Mouse (Mus musculus) limb, embryonic 15.5 days (tissue): ENCODE results near the gene Prpf6. TPM values are rescaled to one million over a fixed set of nuclear protein-coding genes. Genes with fewer than 3 reads are reported as not detected.

Experiments used
- ATAC-seq: fragments of 200-750 bp; cut with Nextera tagmentation; 2 replicates; pipeline ENCODE4 v1.8.0; 2017; ENCODE audit warnings: low read depth, moderate TSS enrichment; ENCODE audit not compliant: insufficient number of reproducible peaks, low FRiP score, low TSS enrichment
- H3K27ac ChIP-seq: fragments of 300-500 bp; sonication (generic); 2 replicates; pipeline ENCODE4 v1.5.1; 2015; ENCODE audit warnings: moderate library complexity, mild to moderate bottlenecking, inconsistent platforms
- H3K27me3 ChIP-seq: fragments of 300-500 bp; sonication (generic); 2 replicates; pipeline ENCODE4 v1.6.1; 2015; ENCODE audit warnings: inconsistent platforms
- H3K36me3 ChIP-seq: fragments of 300-500 bp; sonication (generic); 2 replicates; pipeline ENCODE4 v1.6.1; 2015; ENCODE audit warnings: inconsistent platforms
- H3K4me1 ChIP-seq: fragments of 300-500 bp; sonication (generic); 2 replicates; pipeline ENCODE4 v1.6.1; 2015; ENCODE audit warnings: inconsistent platforms
- H3K4me2 ChIP-seq: fragments of 300-500 bp; sonication (generic); 2 replicates; pipeline ENCODE4 v1.6.1; 2015; ENCODE audit warnings: mild to moderate bottlenecking, inconsistent platforms
- H3K4me3 ChIP-seq: fragments of 300-500 bp; sonication (generic); 2 replicates; pipeline ENCODE4 v1.5.1; 2015; ENCODE audit warnings: mild to moderate bottlenecking, inconsistent platforms
- H3K9ac ChIP-seq: fragments of 300-500 bp; sonication (generic); 2 replicates; pipeline ENCODE4 v1.6.1; 2015; ENCODE audit warnings: inconsistent platforms
- H3K9me3 ChIP-seq: fragments of 300-500 bp; sonication (generic); 2 replicates; pipeline ENCODE4 v1.6.1; 2016; ENCODE audit warnings: inconsistent platforms
- WGBS: fragments of 180-500 bp; shearing (Covaris S2); methylation state at CpG from one replicate; pipeline ENCODE4 v1.1.7; 2015; 5-methylcytosine and 5-hydroxymethylcytosine counted together
- polyA plus RNA-seq: library from polyadenylated mRNA; unstranded; fragments of >200 nt; fragmentation: Nextera tagmentation; extraction: Ambion mirVana; gene quantifications from 2 replicates; pipeline ENCODE4 v1.2.1, GENCODE M21; 2015

Prpf6 gene
- polyA plus RNA-seq, result 63.3 and 63.7 TPM in 2 replicates

DNA sequence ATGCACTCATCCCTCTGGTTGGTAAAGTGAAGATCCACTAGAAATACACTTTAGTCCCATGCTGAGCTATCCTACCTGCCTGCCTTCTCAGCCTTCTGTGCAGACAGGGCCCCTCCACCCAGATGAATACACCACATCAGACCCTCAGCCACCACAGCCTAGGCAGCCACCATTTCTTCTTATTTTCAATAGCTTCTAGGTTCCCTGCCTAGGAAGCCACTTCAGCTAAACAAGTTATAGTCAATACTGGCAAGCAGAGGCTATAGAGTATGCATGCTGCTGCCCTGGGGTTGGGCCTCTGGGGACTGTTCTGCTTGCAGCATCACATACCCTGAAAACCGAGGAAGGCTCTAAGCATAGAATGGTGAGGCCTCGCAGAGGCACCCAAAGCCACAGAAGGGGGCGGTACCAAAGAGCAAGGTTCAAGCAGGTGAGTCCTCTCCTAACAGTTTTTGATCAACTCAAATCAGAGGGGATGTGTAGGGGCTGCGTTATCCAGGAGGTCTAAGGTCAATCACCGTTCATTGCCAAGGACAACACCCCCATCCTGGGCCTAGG, at the start of gene Prpf6:
TSS of gene Prpf6 (plus strand) at position 341 of the 558 bp plus-strand sequence.
- Histone ChIP-seq H3K4me2 (peak within 1 kb of the TSS; percentile 71), H3K9me3 (no peaks in the 10 kb centered on the region), H3K36me3 (peaks cover 41% of the 10 kb centered on the region), H3K27me3 (no peaks in the 10 kb centered on the region), H3K27ac (peak within 1 kb of the TSS; percentile 87), H3K4me3 (peak within 1 kb of the TSS; percentile 98), H3K4me1 (peaks cover 22% of the 10 kb centered on the region), H3K9ac (peak within 1 kb of the TSS; percentile 93)
- WGBS, result 14% methylated on average over 5 of the region's 5 CpGs
- no peak for ATAC-seq

GRCm38 (mm10) chr2:181546142-181546541, 45.5 kb upstream of the Prpf6 start:
- Histone ChIP-seq H3K9me3 (no peaks in the 10 kb centered on the region), H3K27ac (no peak overlapping the region), H3K4me2 (no peak overlapping the region), H3K4me1 (no peaks in the 10 kb centered on the region), H3K4me3 (no peak overlapping the region), H3K27me3 (no peaks in the 10 kb centered on the region), H3K9ac (no peak overlapping the region), H3K36me3 (peaks cover 62% of the 10 kb centered on the region)
- WGBS, result 93% methylated on average over 7 of the region's 7 CpGs
- no peak for ATAC-seq

- no peak for ATAC-seq
Measured at GRCm38 (mm10) chr2:181548227-181548626, 43.4 kb upstream of the Prpf6 start.

DNA sequence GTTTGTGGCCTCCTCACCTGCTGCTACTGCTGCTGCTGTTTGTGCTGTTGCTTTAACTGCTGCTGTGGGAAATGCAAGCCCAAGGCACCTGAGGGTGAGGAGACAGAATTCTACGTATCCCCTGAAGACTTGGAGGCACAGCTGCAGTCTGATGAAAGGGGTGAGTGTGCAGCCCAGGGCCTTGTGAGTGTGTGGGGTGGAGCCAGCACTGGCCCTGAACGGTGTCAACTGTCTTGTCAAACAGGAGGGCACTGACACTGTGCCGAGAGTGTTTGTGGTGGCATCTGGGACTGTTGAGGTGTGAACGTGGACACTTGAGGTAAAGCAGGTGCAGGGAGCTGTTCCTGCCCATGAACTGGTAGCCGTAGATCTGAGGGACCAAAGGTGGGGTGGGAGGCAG, 43.0 kb upstream of the Prpf6 start:
- no peak overlapping the region for H3K4me2 ChIP-seq
- H3K9me3 ChIP-seq, result no peaks in the 10 kb centered on the region
- 82% methylated on average over 5 of the region's 5 CpGs for WGBS
- ATAC-seq, result no peak
- no peaks in the 10 kb centered on the region for H3K27me3 ChIP-seq
- H3K4me1 ChIP-seq, result no peaks in the 10 kb centered on the region
- H3K4me3 ChIP-seq, result no peak overlapping the region
- no peak overlapping the region; the same call in 1 of the 2 replicates for H3K27ac ChIP-seq
- H3K36me3 ChIP-seq, result peaks cover 77% of the 10 kb centered on the region
- H3K9ac ChIP-seq, result no peak overlapping the region

More at GRCm38 (mm10) chr2:181548227-181548626, 43.4 kb upstream of the Prpf6 start:
- WGBS, result 73% methylated on average over 1 of the region's 1 CpGs
- Histone ChIP-seq H3K4me3 (no peak overlapping the region), H3K9ac (no peak overlapping the region), H3K9me3 (no peaks in the 10 kb centered on the region), H3K27me3 (no peaks in the 10 kb centered on the region), H3K4me2 (no peak overlapping the region), H3K36me3 (peaks cover 77% of the 10 kb centered on the region), H3K4me1 (no peaks in the 10 kb centered on the region), H3K27ac (no peak overlapping the region)

GRCm38 (mm10) chr2:181550233-181550632, 41.4 kb upstream of the Prpf6 start:
- ATAC-seq, result no peak
- WGBS, result 93% methylated on average over 2 of the region's 2 CpGs
- Histone ChIP-seq H3K9me3 (no peaks in the 10 kb centered on the region), H3K27me3 (no peaks in the 10 kb centered on the region), H3K27ac (no peak overlapping the region), H3K9ac (no peak overlapping the region), H3K4me2 (no peak overlapping the region), H3K36me3 (peaks cover 73% of the 10 kb centered on the region), H3K4me1 (no peaks in the 10 kb centered on the region), H3K4me3 (no peak overlapping the region)

- Histone ChIP-seq H3K27ac (no peak overlapping the region), H3K36me3 (peaks cover 45% of the 10 kb centered on the region), H3K4me1 (no peaks in the 10 kb centered on the region), H3K9me3 (no peaks in the 10 kb centered on the region), H3K27me3 (no peaks in the 10 kb centered on the region), H3K9ac (no peak overlapping the region), H3K4me3 (no peak overlapping the region), H3K4me2 (no peak overlapping the region)
- no peak for ATAC-seq
Measured at GRCm38 (mm10) chr2:181553772-181554171, 37.9 kb upstream of the Prpf6 start.

DNA sequence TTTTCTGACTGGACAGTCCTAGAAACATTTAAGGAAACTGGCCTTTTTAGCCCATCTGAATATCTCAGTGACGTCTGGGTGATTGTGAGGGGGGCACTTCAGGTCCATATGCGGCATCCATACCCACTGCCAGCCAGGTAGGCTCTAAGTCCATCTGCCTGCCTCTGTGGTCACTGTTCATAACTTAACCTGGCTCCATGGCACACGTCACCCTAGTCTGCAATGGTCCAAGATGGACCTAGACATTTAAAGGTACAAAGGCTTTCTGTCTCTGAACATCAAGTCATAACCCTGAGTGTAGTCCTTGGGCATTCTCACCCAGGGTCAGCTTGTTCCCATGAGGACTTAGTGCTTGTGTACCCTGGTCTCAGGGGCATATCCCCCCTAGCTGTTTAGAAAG, 24.3 kb upstream of the Prpf6 start:
- WGBS, result 86% methylated on average over 3 of the region's 3 CpGs
- H3K27ac ChIP-seq, result no peak overlapping the region
- H3K4me1 ChIP-seq, result peaks cover 5% of the 10 kb centered on the region; the same call in 1 of the 2 replicates
- ATAC-seq, result no peak
- H3K9me3 ChIP-seq, result no peaks in the 10 kb centered on the region
- H3K27me3 ChIP-seq, result no peaks in the 10 kb centered on the region
- H3K4me3 ChIP-seq, result no peak overlapping the region
- H3K4me2 ChIP-seq, result no peak overlapping the region
- H3K9ac ChIP-seq, result no peak overlapping the region
- peaks cover 6% of the 10 kb centered on the region; the same call in 1 of the 2 replicates for H3K36me3 ChIP-seq

DNA sequence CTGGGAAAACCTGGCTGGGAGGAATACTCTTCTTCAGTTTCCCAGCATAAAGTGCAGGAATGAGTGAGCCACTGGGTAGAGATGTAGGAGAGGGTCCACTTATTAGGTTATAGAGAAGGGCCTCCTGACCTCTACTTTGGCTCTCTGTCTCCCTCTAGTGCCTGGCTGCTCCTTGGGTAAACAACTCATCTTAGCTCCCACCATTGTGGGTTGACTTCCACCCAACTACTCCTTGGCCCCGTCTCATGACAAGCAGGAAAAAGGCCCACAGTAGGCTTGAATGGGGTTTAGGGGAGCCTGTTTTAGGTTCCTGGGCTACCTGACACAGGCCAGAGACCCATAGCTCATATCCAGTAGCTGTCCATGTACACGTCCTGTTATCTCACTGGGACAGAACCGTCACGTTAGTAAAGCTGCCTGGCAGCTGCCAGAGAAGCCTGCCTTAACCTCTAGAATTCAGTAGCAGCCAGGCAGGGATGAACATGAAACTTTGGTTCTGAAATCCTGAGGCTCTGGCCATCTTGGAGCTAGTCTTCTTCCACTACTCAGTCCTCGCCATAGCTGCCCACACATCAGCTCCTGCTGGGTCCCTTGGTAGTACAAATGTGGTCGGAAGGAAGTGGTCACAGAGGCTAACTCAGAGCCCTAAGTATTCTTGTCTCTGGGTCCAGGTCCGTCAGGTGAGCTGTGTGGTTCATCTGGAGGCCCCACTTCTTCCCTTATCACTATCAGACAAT, 23.2 kb upstream of the Prpf6 start:
- ATAC-seq, result no peak
- H3K36me3 ChIP-seq, result peaks cover 17% of the 10 kb centered on the region
- no peak overlapping the region for H3K4me3 ChIP-seq
- 76% methylated on average over 7 of the region's 7 CpGs for WGBS
- no peak overlapping the region for H3K9ac ChIP-seq
- H3K4me1 ChIP-seq, result peaks cover 5% of the 10 kb centered on the region; the same call in 1 of the 2 replicates
- no peak overlapping the region for H3K27ac ChIP-seq
- H3K4me2 ChIP-seq, result no peak overlapping the region
- no peaks in the 10 kb centered on the region for H3K9me3 ChIP-seq
- H3K27me3 ChIP-seq, result no peaks in the 10 kb centered on the region

GRCm38 (mm10) chr2:181569856-181570255, 21.8 kb upstream of the Prpf6 start:
- no peak for ATAC-seq
- 91% methylated on average over 10 of the region's 10 CpGs for WGBS
- H3K9ac ChIP-seq, result no peak overlapping the region

GRCm38 (mm10) chr2:181570375-181570774, 21.3 kb upstream of the Prpf6 start:
- Histone ChIP-seq H3K27ac (no peak overlapping the region), H3K36me3 (peaks cover 31% of the 10 kb centered on the region), H3K27me3 (no peaks in the 10 kb centered on the region), H3K4me1 (peaks cover 5% of the 10 kb centered on the region; the same call in 1 of the 2 replicates), H3K9ac (no peak overlapping the region), H3K4me3 (no peak overlapping the region), H3K9me3 (no peaks in the 10 kb centered on the region), H3K4me2 (no peak overlapping the region)
- 83% methylated on average over 8 of the region's 8 CpGs for WGBS
- ATAC-seq, result no peak

More at GRCm38 (mm10) chr2:181569856-181570255, 21.8 kb upstream of the Prpf6 start:
- H3K4me3 ChIP-seq, result no peak overlapping the region
- H3K9me3 ChIP-seq, result no peaks in the 10 kb centered on the region
- no peak overlapping the region for H3K27ac ChIP-seq
- H3K36me3 ChIP-seq, result peaks cover 31% of the 10 kb centered on the region
- H3K4me2 ChIP-seq, result no peak overlapping the region
- no peaks in the 10 kb centered on the region for H3K27me3 ChIP-seq
- peaks cover 5% of the 10 kb centered on the region; the same call in 1 of the 2 replicates for H3K4me1 ChIP-seq

- H3K9me3 ChIP-seq, result no peaks in the 10 kb centered on the region
- H3K4me1 ChIP-seq, result peaks cover 5% of the 10 kb centered on the region; the same call in 1 of the 2 replicates
- no peak for ATAC-seq
- 70% methylated on average over 6 of the region's 6 CpGs for WGBS
- no peak overlapping the region for H3K4me3 ChIP-seq
- no peak overlapping the region for H3K4me2 ChIP-seq
- no peak overlapping the region for H3K27ac ChIP-seq
- H3K27me3 ChIP-seq, result no peaks in the 10 kb centered on the region
- H3K36me3 ChIP-seq, result peaks cover 31% of the 10 kb centered on the region
- no peak overlapping the region for H3K9ac ChIP-seq
Measured at GRCm38 (mm10) chr2:181570921-181571595, 20.6 kb upstream of the Prpf6 start.
